Mouse (Mus musculus): ENCODE measurements around the gene Fscn2. TPM values are rescaled to one million over a fixed set of nuclear protein-coding genes. Genes with fewer than 3 reads are reported as not detected.

The Fscn2 gene
- polyA plus RNA-seq, 2 experiments: 0.36 to 0.88 TPM

GRCm38 (mm10) chr11:120356900-120357299, 4.4 kb upstream of the Fscn2 start:
- peak overlapping the region; percentile 86; the same call in 1 of the 2 replicates for H3K27ac ChIP-seq (replicated peaks; ENCODE audit: low read depth, low read length)
- H3K27me3 ChIP-seq (ENCODE audit: control insufficient read depth, insufficient read depth, low read length): no peaks in the 10 kb centered on the region

GRCm38 (mm10) chr11:120357791-120358401, 3.4 kb upstream of the Fscn2 start:
- ATAC-seq (ENCODE audit: low FRiP score, low read depth): peak; percentile 72
- Histone ChIP-seq H3K36me3 (ENCODE audit: control insufficient read depth, insufficient read depth, low read length) (no peaks in the 10 kb centered on the region), H3K4me3 (replicated peaks; ENCODE audit: low read length) (no peak overlapping the region), H3K4me2 (replicated peaks; ENCODE audit: low read depth, low read length, severe bottlenecking) (peak overlapping the region; percentile 35), H3K4me1 (ENCODE audit: control insufficient read depth, insufficient read depth, low read length) (peaks cover 28% of the 10 kb centered on the region), H3K27me3 (ENCODE audit: control insufficient read depth, insufficient read depth, low read length) (no peaks in the 10 kb centered on the region), H3K27ac (replicated peaks; ENCODE audit: low read depth, low read length) (peak overlapping the region; percentile 86), H3K9ac (ENCODE audit: low read depth, low read length, severe bottlenecking) (no peak overlapping the region), H3K9me3 (ENCODE audit: control insufficient read depth, low read length) (no peaks in the 10 kb centered on the region)
- no peak for TF ChIP-seq POLR2A (IDR thresholded peaks at IDR 0.05; ENCODE audit: borderline replicate concordance, extremely low read depth, insufficient read depth, insufficient read length)
- 10% methylated on average over 10 of the region's 10 CpGs for WGBS
- DNase-seq (ENCODE audit: low spot score): peak; percentile 83

More at GRCm38 (mm10) chr11:120356900-120357299, 4.4 kb upstream of the Fscn2 start:
- no peaks in the 10 kb centered on the region for H3K9me3 ChIP-seq (ENCODE audit: control insufficient read depth, low read length)
- H3K4me1 ChIP-seq (ENCODE audit: control insufficient read depth, insufficient read depth, low read length): peaks cover 32% of the 10 kb centered on the region
- TF ChIP-seq POLR2A (IDR thresholded peaks at IDR 0.05; ENCODE audit: borderline replicate concordance, extremely low read depth, insufficient read depth, insufficient read length): no peak
- ATAC-seq (ENCODE audit: low FRiP score, low read depth) (no peak), DNase-seq (ENCODE audit: low spot score) (no peak)
- no peak overlapping the region for H3K4me3 ChIP-seq (replicated peaks; ENCODE audit: low read length)
- no peak overlapping the region for H3K4me2 ChIP-seq (replicated peaks; ENCODE audit: low read depth, low read length, severe bottlenecking)
- no peak overlapping the region for H3K9ac ChIP-seq (ENCODE audit: low read depth, low read length, severe bottlenecking)
- 90% methylated on average over 4 of the region's 4 CpGs for WGBS
- no peaks in the 10 kb centered on the region for H3K36me3 ChIP-seq (ENCODE audit: control insufficient read depth, insufficient read depth, low read length)

GRCm38 (mm10) chr11:120359391-120359790, 1.9 kb upstream of the Fscn2 start:
- no peak overlapping the region for H3K4me3 ChIP-seq (replicated peaks; ENCODE audit: low read length)
- peaks cover 24% of the 10 kb centered on the region for H3K4me1 ChIP-seq (ENCODE audit: control insufficient read depth, insufficient read depth, low read length)
- DNase-seq (ENCODE audit: low spot score) (no peak), ATAC-seq (ENCODE audit: low FRiP score, low read depth) (no peak)
- WGBS: 71% methylated on average over 6 of the region's 6 CpGs
- no peaks in the 10 kb centered on the region for H3K27me3 ChIP-seq (ENCODE audit: control insufficient read depth, insufficient read depth, low read length)
- no peak overlapping the region for H3K4me2 ChIP-seq (replicated peaks; ENCODE audit: low read depth, low read length, severe bottlenecking)
- TF ChIP-seq POLR2A (IDR thresholded peaks at IDR 0.05; ENCODE audit: borderline replicate concordance, extremely low read depth, insufficient read depth, insufficient read length): no peak
- H3K36me3 ChIP-seq (ENCODE audit: control insufficient read depth, insufficient read depth, low read length): no peaks in the 10 kb centered on the region
- H3K9ac ChIP-seq (ENCODE audit: low read depth, low read length, severe bottlenecking): no peak overlapping the region
- H3K27ac ChIP-seq (replicated peaks; ENCODE audit: low read depth, low read length): no peak overlapping the region
- H3K9me3 ChIP-seq (ENCODE audit: control insufficient read depth, low read length): no peaks in the 10 kb centered on the region

DNA sequence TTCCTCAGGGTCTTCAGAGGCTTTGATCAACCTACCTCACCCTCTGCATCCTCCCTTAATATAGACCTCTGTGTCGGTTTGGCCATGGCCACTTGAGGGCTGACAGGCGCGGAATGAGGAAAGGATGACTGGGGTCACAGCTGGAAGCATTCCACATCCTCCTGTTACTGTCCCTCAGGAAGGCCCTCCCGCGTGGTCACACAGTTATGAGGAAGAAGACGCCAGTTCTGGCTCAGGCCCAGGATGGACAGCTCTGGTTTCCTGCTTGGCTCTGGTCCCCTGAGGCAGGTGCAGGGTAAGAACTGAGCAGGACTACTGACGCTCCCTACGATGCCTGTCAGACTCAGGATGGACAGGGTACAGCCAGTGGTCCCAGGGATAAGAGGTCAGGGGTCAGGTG, 1.3 kb upstream of the Fscn2 start:
- no peaks in the 10 kb centered on the region for H3K9me3 ChIP-seq (ENCODE audit: control insufficient read depth, low read length)
- no peak overlapping the region for H3K27ac ChIP-seq (replicated peaks; ENCODE audit: low read depth, low read length)
- peaks cover 24% of the 10 kb centered on the region for H3K4me1 ChIP-seq (ENCODE audit: control insufficient read depth, insufficient read depth, low read length)
- no peak for TF ChIP-seq POLR2A (IDR thresholded peaks at IDR 0.05; ENCODE audit: borderline replicate concordance, extremely low read depth, insufficient read depth, insufficient read length)
- 52% methylated on average over 8 of the region's 8 CpGs for WGBS
- H3K36me3 ChIP-seq (ENCODE audit: control insufficient read depth, insufficient read depth, low read length): no peaks in the 10 kb centered on the region
- H3K9ac ChIP-seq (ENCODE audit: low read depth, low read length, severe bottlenecking): no peak overlapping the region
- peak; percentile 50 for DNase-seq (ENCODE audit: low spot score)
- H3K27me3 ChIP-seq (ENCODE audit: control insufficient read depth, insufficient read depth, low read length): no peaks in the 10 kb centered on the region
- no peak for ATAC-seq (ENCODE audit: low FRiP score, low read depth)
- H3K4me2 ChIP-seq (replicated peaks; ENCODE audit: low read depth, low read length, severe bottlenecking): no peak overlapping the region
- H3K4me3 ChIP-seq (replicated peaks; ENCODE audit: low read length): no peak overlapping the region

DNA sequence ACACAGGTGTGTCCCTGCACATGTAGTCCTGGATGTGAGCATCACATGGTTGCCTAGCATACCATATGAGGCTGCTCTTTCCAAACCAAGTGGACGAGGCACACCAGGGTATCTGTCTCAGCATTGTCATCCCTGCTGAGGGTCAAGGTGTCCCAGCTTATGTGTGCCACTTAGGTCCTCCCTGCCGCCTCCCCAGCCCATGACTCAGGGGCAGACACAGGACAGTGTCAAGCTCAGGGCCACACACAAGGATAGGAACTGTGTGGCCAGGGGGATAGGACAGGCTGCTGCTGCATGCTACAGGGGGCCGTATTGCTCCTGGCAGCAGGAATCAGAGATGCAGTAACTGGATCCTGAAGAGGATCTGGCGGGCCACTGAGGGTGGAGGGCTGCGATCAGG, 579 bp upstream of the Fscn2 start:
- DNase-seq (ENCODE audit: low spot score): no peak
- no peak overlapping the region for H3K27ac ChIP-seq (replicated peaks; ENCODE audit: low read depth, low read length)
- H3K4me2 ChIP-seq (replicated peaks; ENCODE audit: low read depth, low read length, severe bottlenecking): no peak overlapping the region
- H3K9ac ChIP-seq (ENCODE audit: low read depth, low read length, severe bottlenecking): 0 out of 2 replicates have a peak overlapping the region, but pooled peaks have one; percentile 3
- ATAC-seq (ENCODE audit: low FRiP score, low read depth): no peak
- H3K4me3 ChIP-seq (replicated peaks; ENCODE audit: low read length): no peak overlapping the region
- H3K27me3 ChIP-seq (ENCODE audit: control insufficient read depth, insufficient read depth, low read length): no peaks in the 10 kb centered on the region
- no peaks in the 10 kb centered on the region for H3K36me3 ChIP-seq (ENCODE audit: control insufficient read depth, insufficient read depth, low read length)
- TF ChIP-seq POLR2A (IDR thresholded peaks at IDR 0.05; ENCODE audit: borderline replicate concordance, extremely low read depth, insufficient read depth, insufficient read length): no peak
- WGBS: 44% methylated on average over 5 of the region's 5 CpGs
- H3K9me3 ChIP-seq (ENCODE audit: control insufficient read depth, low read length): no peaks in the 10 kb centered on the region
- H3K4me1 ChIP-seq (ENCODE audit: control insufficient read depth, insufficient read depth, low read length): peaks cover 24% of the 10 kb centered on the region

Data from limb, embryonic 14.5 days (tissue).